8 mouse cellular contexts compared by ENCODE assay signal in the genomic region with DNA sequence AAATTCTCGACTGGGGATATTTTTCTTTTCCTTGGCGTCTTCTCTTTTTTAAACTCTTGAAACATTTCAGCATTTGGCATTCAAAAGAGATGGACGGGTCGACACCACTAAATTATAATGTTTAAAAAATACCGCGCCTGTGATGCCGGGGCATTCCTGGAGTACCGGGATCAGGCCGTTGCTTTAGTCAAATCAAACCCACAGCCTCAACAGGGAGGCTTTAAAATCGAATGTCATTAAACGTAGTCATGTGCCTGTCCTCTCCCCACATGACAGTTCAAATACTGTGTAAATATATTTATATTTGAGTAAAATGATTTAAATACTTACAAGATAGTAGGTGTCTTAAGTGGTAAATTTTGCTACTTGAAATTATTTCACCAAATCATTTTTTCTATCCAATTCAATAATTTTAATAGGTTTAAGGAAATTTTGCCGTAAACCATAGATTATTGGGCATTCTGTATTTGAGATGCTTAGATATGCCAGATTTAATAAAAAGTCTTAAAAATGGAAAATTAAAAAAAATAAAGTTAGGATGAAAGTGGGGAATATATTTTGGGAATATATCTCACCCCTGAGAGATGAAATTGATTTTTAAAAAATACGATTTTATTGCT. TPM values are rescaled to one million over a fixed set of nuclear protein-coding genes. Genes with fewer than 3 reads are reported as not detected.
DNase-seq lines count a peak whose midpoint lies in the region; ATAC-seq lines count a peak whose summit lies in the region.

No protein-coding gene starts in this region.

- no peaks in the 10 kb centered on the region for H3K36me3 ChIP-seq in kidney, embryonic 15.5 days
- no peaks in the 10 kb centered on the region for H3K36me3 ChIP-seq in hindbrain, embryonic 14.5 days (replicated peaks; ENCODE audit: control insufficient read depth, insufficient read depth)
- H3K36me3 ChIP-seq in midbrain, embryonic 13.5 days: no peaks in the 10 kb centered on the region

- no peak overlapping the region for H3K27ac ChIP-seq in kidney, embryonic 15.5 days
- peak overlapping the region; percentile 39 for H3K27ac ChIP-seq in brown adipose tissue, adult 24 weeks (replicated peaks; ENCODE audit: low read depth, low read length)
- H3K27ac ChIP-seq in hindbrain, embryonic 14.5 days: no peak overlapping the region
- H3K27ac ChIP-seq in midbrain, embryonic 13.5 days: no peak overlapping the region

- H3K9me3 ChIP-seq in kidney, embryonic 15.5 days (replicated peaks): no peaks in the 10 kb centered on the region
- H3K9me3 ChIP-seq in hindbrain, embryonic 14.5 days (ENCODE audit: control insufficient read depth, low read length): no peaks in the 10 kb centered on the region
- no peaks in the 10 kb centered on the region for H3K9me3 ChIP-seq in midbrain, embryonic 13.5 days

- 21% methylated on average over 13 of the region's 13 CpGs for WGBS in kidney, embryonic 15.5 days
- WGBS in hindbrain, embryonic 14.5 days: 23% methylated on average over 13 of the region's 13 CpGs
- 25% methylated on average over 13 of the region's 13 CpGs for WGBS in midbrain, embryonic 13.5 days

- peaks cover 7% of the 10 kb centered on the region; the same call in 1 of the 2 replicates for H3K27me3 ChIP-seq in kidney, embryonic 15.5 days
- peaks cover 27% of the 10 kb centered on the region for H3K27me3 ChIP-seq in hindbrain, embryonic 14.5 days (ENCODE audit: control insufficient read depth, insufficient read depth, low read length)
- H3K27me3 ChIP-seq in midbrain, embryonic 13.5 days: peaks cover 42% of the 10 kb centered on the region

- ATAC-seq in kidney, embryonic 15.5 days (replicated peaks; ENCODE audit: low FRiP score): no peak
- no peak for ATAC-seq in hindbrain, embryonic 14.5 days (ENCODE audit: low FRiP score)
- ATAC-seq in midbrain, embryonic 13.5 days: no peak

- H3K9ac ChIP-seq in kidney, embryonic 15.5 days: no peak overlapping the region
- H3K9ac ChIP-seq in hindbrain, embryonic 14.5 days: no peak overlapping the region
- H3K9ac ChIP-seq in midbrain, embryonic 13.5 days (replicated peaks): no peak overlapping the region

- H3K4me1 ChIP-seq in kidney, embryonic 15.5 days: peaks cover 12% of the 10 kb centered on the region; the same call in 1 of the 2 replicates
- H3K4me1 ChIP-seq in brown adipose tissue, adult 24 weeks (ENCODE audit: control insufficient read depth, insufficient read depth, insufficient read length, low read length): no peaks in the 10 kb centered on the region
- H3K4me1 ChIP-seq in hindbrain, embryonic 14.5 days (replicated peaks; ENCODE audit: control insufficient read depth, insufficient read depth, low read length): 0 out of 2 replicates have a peak, but pooled peaks cover 5% of the 10 kb centered on the region
- H3K4me1 ChIP-seq in midbrain, embryonic 13.5 days (replicated peaks): peaks cover 13% of the 10 kb centered on the region; the same call in 1 of the 2 replicates

- H3K4me3 ChIP-seq in kidney, embryonic 15.5 days (replicated peaks): peak overlapping the region; percentile 71
- H3K4me3 ChIP-seq in brown adipose tissue, adult 24 weeks (ENCODE audit: insufficient read depth, low read depth, low read length): peak overlapping the region; percentile 18; the same call in 1 of the 2 replicates
- H3K4me3 ChIP-seq in hindbrain, embryonic 14.5 days (replicated peaks; ENCODE audit: low read length): peak overlapping the region; percentile 62; the same call in 1 of the 2 replicates
- peak overlapping the region; percentile 57 for H3K4me3 ChIP-seq in midbrain, embryonic 13.5 days (replicated peaks)

- peak overlapping the region; percentile 96 for H3K4me2 ChIP-seq in kidney, embryonic 15.5 days
- H3K4me2 ChIP-seq in hindbrain, embryonic 14.5 days (replicated peaks): peak overlapping the region; percentile 99
- H3K4me2 ChIP-seq in midbrain, embryonic 13.5 days (replicated peaks): peak overlapping the region; percentile 97; the same call in 1 of the 2 replicates

- no peak for DNase-seq in kidney, postnatal 25 days
- no peak for DNase-seq in hindbrain, embryonic 14.5 days (ENCODE audit: low spot score)
- DNase-seq in cerebellum, postnatal 14 days: no peak
- no peak for DNase-seq in left cerebral cortex, adult 11 months (ENCODE audit: low spot score)
- DNase-seq in embryo, embryonic 10.5 days (ENCODE audit: low spot score): no peak

RNA-seq across cellular contexts. Expression of gene Syk, which starts 1.1 kb away (rescaled TPM):
- 7.4 and 7.5 TPM in 2 replicates for polyA plus RNA-seq in kidney, embryonic 15.5 days (2015; fragmentation: Nextera tagmentation; extraction: Ambion mirVana)
- 2.7 and 3.8 TPM in 2 replicates for polyA plus RNA-seq in brown adipose tissue, adult 24 weeks (2012; ENCODE audit: insufficient read depth, insufficient read length, missing spikeins)
- 1.6 and 2.0 TPM in 2 replicates for polyA plus RNA-seq in hindbrain, embryonic 14.5 days (2014; fragmentation: Nextera tagmentation; extraction: Ambion mirVana)
- polyA plus RNA-seq in midbrain, embryonic 13.5 days (2015; fragmentation: Nextera tagmentation; extraction: Ambion mirVana): 1.1 and 1.5 TPM in 2 replicates

RNA-seq across cellular contexts. Expression of gene Diras2, which starts 53.0 kb away (rescaled TPM):
- polyA plus RNA-seq in kidney, embryonic 15.5 days (2015; fragmentation: Nextera tagmentation; extraction: Ambion mirVana): 0.17 and 0.40 TPM in 2 replicates
- 0.28 TPM in 1 of 2 replicates, not detected in the other for polyA plus RNA-seq in brown adipose tissue, adult 24 weeks (2012; ENCODE audit: insufficient read depth, insufficient read length, missing spikeins)
- polyA plus RNA-seq in hindbrain, embryonic 14.5 days (2014; fragmentation: Nextera tagmentation; extraction: Ambion mirVana): 4.0 and 4.9 TPM in 2 replicates
- polyA plus RNA-seq in midbrain, embryonic 13.5 days (2015; fragmentation: Nextera tagmentation; extraction: Ambion mirVana): 1.6 and 1.8 TPM in 2 replicates

Comparison
In these comparisons a context has a peak if more than half of its experiments do, and no peak if none do; other contexts are left out.
1. H3K4me3 ChIP-seq: peak in every context shown above with its lines; median percentile 71 in kidney, embryonic 15.5 days; 62 in hindbrain, embryonic 14.5 days; 57 in midbrain, embryonic 13.5 days; 18 in brown adipose tissue, adult 24 weeks.